Mouse (Mus musculus) effector memory CD4-positive, alpha-beta T cell, adult 5 months (primary cell): ENCODE results near the gene Olfr347. TPM values are rescaled to one million over a fixed set of nuclear protein-coding genes. Genes with fewer than 3 reads are reported as not detected.

Experiments
- polyA plus RNA-seq: library from polyadenylated mRNA; unstranded; fragments of 100-300 nt; shearing (Covaris generic); gene quantifications from one replicate; pipeline ENCODE4 v1.2.1, GENCODE M21; 2017

The Olfr347 gene
- not detected for polyA plus RNA-seq

GRCm38 (mm10) chr2:36731602-36732001 lies at the start of gene Olfr347:
Olfr347 (plus strand) TSS chr2:36731902.

DNA sequence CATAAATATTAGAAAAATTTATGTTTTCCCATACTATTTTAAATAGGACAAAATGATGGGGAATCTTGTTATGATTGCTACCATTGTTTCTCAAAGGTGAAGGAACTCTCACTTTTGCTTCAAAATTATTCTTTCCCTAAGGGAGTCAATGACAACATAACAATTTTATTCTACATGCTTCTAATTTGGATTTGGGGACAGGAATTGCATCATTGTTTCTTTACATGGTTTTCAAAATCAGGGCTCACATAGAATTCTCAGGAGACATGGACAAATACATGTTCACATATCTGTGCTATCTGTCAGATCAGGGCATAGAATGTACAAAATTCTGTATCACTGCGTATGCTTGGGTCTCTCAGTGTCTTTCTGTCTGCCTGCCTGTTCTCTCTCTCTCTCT lies 46.2 kb upstream of the Olfr347 start, which contains the start of gene Olfr346:
Olfr346 (plus strand) TSS at position 301 of the 400 bp plus-strand sequence.

GRCm38 (mm10) chr2:36783976-36784375 lies 52.3 kb downstream of the Olfr347 start, which contains the start of gene Olfr348:
Olfr348 (plus strand) TSS chr2:36784276.

Other genes with a start within 250 kb of the Olfr347 start
- 0.12 TPM for gene Olfr341, start 249.4 kb upstream of the Olfr347 start, polyA plus RNA-seq
- not detected for gene Olfr342, start 206.9 kb upstream of the Olfr347 start, polyA plus RNA-seq
- gene Olfr344, start 165.2 kb upstream of the Olfr347 start, polyA plus RNA-seq: not detected
- not detected for gene Olfr345, start 91.9 kb upstream of the Olfr347 start, polyA plus RNA-seq
- gene Olfr346, start 46.1 kb upstream of the Olfr347 start, polyA plus RNA-seq: not detected
- gene Olfr348, start 52.4 kb downstream of the Olfr347 start, polyA plus RNA-seq: not detected
- not detected for gene Olfr50, start 58.6 kb downstream of the Olfr347 start, polyA plus RNA-seq
- not detected for gene Olfr3, start 85.1 kb downstream of the Olfr347 start, polyA plus RNA-seq
- not detected for gene Olfr350, start 114.4 kb downstream of the Olfr347 start, polyA plus RNA-seq
- not detected for gene Olfr351, start 130.8 kb downstream of the Olfr347 start, polyA plus RNA-seq
- not detected for gene Olfr352, start 136.6 kb downstream of the Olfr347 start, polyA plus RNA-seq
- not detected for gene Olfr353, start 161.0 kb downstream of the Olfr347 start, polyA plus RNA-seq
- 0.06 TPM for gene Olfr354, start 173.8 kb downstream of the Olfr347 start, polyA plus RNA-seq
- gene Olfr355, start 197.0 kb downstream of the Olfr347 start, polyA plus RNA-seq: 0.26 TPM
- gene Olfr356, start 205.2 kb downstream of the Olfr347 start, polyA plus RNA-seq: not detected